8 mouse cellular contexts compared by ENCODE assay signal in the genomic region with DNA sequence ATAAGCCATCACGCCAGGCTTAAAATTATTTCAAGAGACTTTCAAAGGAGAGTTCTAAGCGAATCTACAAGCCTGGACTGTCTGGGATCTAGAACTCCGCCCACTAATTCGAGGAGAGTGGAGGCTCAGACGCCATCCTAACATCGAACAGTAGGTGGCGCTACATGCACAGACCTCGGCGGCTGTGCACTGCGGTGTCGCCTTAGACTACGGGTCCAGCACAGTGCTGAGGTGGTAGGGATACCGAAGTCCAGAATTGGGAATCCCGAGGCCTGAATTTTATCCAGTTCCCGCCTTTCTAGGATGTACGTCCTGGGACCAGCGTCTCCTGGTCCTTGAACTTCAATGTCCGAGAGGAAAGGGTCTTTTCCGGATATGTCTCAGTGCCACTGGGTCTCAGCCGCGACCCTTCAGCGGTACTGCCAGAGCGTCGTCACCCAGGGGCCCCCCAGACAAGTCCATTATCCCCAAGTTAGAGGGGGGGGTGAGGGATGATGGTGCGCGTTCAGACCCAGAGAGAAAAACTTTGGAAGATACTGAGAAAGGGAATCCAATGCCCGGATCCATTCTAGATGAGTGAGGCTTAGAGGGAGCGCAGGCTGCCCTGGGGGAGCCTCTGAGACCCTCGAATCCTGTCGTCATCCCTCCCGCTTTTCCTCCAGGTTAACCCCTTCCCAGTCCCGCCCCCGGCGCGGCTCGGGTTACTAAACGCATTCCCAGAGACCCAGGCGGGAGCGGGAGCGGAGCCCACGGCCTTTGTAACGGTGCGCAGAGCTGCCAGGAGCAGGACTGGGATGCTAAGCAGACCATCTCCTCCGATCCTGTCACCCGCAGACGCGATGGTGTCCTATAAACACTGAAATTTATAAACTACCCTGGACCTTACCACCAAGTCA. TPM values are rescaled to one million over a fixed set of nuclear protein-coding genes. Genes with fewer than 3 reads are reported as not detected.
A peak's percentile ranks its signal among the peaks of the same experiment; 100 is the strongest.
DNase-seq lines count a peak whose midpoint lies in the region; ATAC-seq lines count a peak whose summit lies in the region.

No protein-coding gene starts in this region.

- peak; percentile 71 for DNase-seq in MEL-GATA-1-ER (ENCODE audit: extremely low read depth, low read depth)
- peak; percentile 92 for DNase-seq in cerebellum, adult 9-10 months
- DNase-seq in frontal cortex, postnatal 10 days (ENCODE audit: low spot score in 2 of 2) = peak; percentile 70 to 88
- DNase-seq in layer of hippocampus, postnatal 10 days (ENCODE audit: low spot score in 2 of 2) = peak; percentile 95 to 96
- peak; percentile 95 for DNase-seq in lung, postnatal 10 days
- peak; percentile 87 for DNase-seq in ovary, postnatal 36 days (ENCODE audit: low spot score)
- DNase-seq in thymus, postnatal 14 days = peak; percentile 83

- H3K4me2 ChIP-seq in hindbrain, embryonic 12.5 days (replicated peaks) = peak overlapping the region; percentile 61

- peak; percentile 83 for ATAC-seq in hindbrain, embryonic 12.5 days (ENCODE audit: low FRiP score)

- H3K9me3 ChIP-seq in hindbrain, embryonic 12.5 days (replicated peaks) = no peaks in the 10 kb centered on the region

- H3K4me1 ChIP-seq in hindbrain, embryonic 12.5 days = peaks cover 46% of the 10 kb centered on the region

- H3K4me3 ChIP-seq in hindbrain, embryonic 12.5 days = peak overlapping the region; percentile 35

- under 1% methylated on average over 47 of the region's 47 CpGs for WGBS in hindbrain, embryonic 12.5 days

- H3K36me3 ChIP-seq in hindbrain, embryonic 12.5 days = peaks cover 2% of the 10 kb centered on the region

- H3K9ac ChIP-seq in hindbrain, embryonic 12.5 days = 0 out of 2 replicates have a peak overlapping the region, but pooled peaks have one; percentile 15

- peaks cover 78% of the 10 kb centered on the region for H3K27me3 ChIP-seq in hindbrain, embryonic 12.5 days

- no peak overlapping the region for H3K27ac ChIP-seq in hindbrain, embryonic 12.5 days

RNA-seq across cellular contexts. Expression of a gene that starts 1.3 kb away (rescaled TPM):
- 8.7 and 8.9 TPM in 2 replicates for polyA plus RNA-seq in hindbrain, embryonic 12.5 days (2016; fragmentation: Nextera tagmentation; extraction: Ambion mirVana)
- total RNA-seq in layer of hippocampus, postnatal 10 days (2021) = 10 to 100 TPM; 49.9 to 59.2 TPM

RNA-seq across cellular contexts. Expression of a gene that starts 19.6 kb away (rescaled TPM):
- polyA plus RNA-seq in hindbrain, embryonic 12.5 days (2016; fragmentation: Nextera tagmentation; extraction: Ambion mirVana) = 72.4 and 76.2 TPM in 2 replicates
- 10 to 100 TPM; 24.9 to 29.9 TPM for total RNA-seq in layer of hippocampus, postnatal 10 days (2021)

RNA-seq across cellular contexts. Expression of a gene that starts 21.0 kb away (rescaled TPM):
- polyA plus RNA-seq in hindbrain, embryonic 12.5 days (2016; fragmentation: Nextera tagmentation; extraction: Ambion mirVana) = 0.43 and 0.59 TPM in 2 replicates
- not detected for total RNA-seq in layer of hippocampus, postnatal 10 days (2021)
